8 mouse cellular contexts compared by ENCODE assay signal in genomic region chr8:70699116-70699833, GRCm38 (mm10). TPM values are rescaled to one million over a fixed set of nuclear protein-coding genes. Genes with fewer than 3 reads are reported as not detected.
DNase-seq lines count a peak whose midpoint lies in the region; ATAC-seq lines count a peak whose summit lies in the region.

No protein-coding gene starts in this region.

- peak overlapping the region; percentile 75 for H3K4me2 ChIP-seq in heart, embryonic 11.5 days
- H3K4me2 ChIP-seq in midbrain, embryonic 13.5 days (replicated peaks), result peak overlapping the region; percentile 81

- peak overlapping the region; percentile 99 for H3K27ac ChIP-seq in heart, embryonic 11.5 days (ENCODE audit: low read depth, low read length)
- H3K27ac ChIP-seq in midbrain, embryonic 13.5 days, result peak overlapping the region; percentile 100

- DNase-seq in embryo, embryonic 11.5 days (ENCODE audit: low read depth, low spot score), result peak; percentile 45
- no peak for DNase-seq in embryo, embryonic 11 days
- peak; percentile 68 for DNase-seq in 3T3-L1 (ENCODE audit: low read depth, low spot score)
- DNase-seq in cerebellum, adult 9-10 months, result peak; percentile 77
- DNase-seq in kidney, postnatal 10 days, result peak; percentile 76
- DNase-seq in testis, postnatal 14 days (ENCODE audit: low spot score), result peak; percentile 64

- H3K4me1 ChIP-seq in heart, embryonic 11.5 days (ENCODE audit: control insufficient read depth, insufficient read depth, low read length), result peaks cover 42% of the 10 kb centered on the region
- H3K4me1 ChIP-seq in midbrain, embryonic 13.5 days (replicated peaks), result peaks cover 65% of the 10 kb centered on the region

- H3K9me3 ChIP-seq in heart, embryonic 11.5 days (replicated peaks; ENCODE audit: control insufficient read depth, low read length), result no peaks in the 10 kb centered on the region
- H3K9me3 ChIP-seq in midbrain, embryonic 13.5 days, result no peaks in the 10 kb centered on the region

- under 1% methylated on average over 79 of the region's 89 CpGs for WGBS in heart, embryonic 11.5 days (ENCODE audit: insufficient replicate concordance)
- under 1% methylated on average over 80 of the region's 89 CpGs for WGBS in midbrain, embryonic 13.5 days

- ATAC-seq in heart, embryonic 11.5 days (replicated peaks; ENCODE audit: insufficient number of reproducible peaks, low FRiP score, low TSS enrichment), result peak; percentile 7
- peak; percentile 13 for ATAC-seq in midbrain, embryonic 13.5 days

- H3K4me3 ChIP-seq in heart, embryonic 11.5 days (ENCODE audit: low read depth, low read length), result peak overlapping the region; percentile 80
- peak overlapping the region; percentile 98 for H3K4me3 ChIP-seq in midbrain, embryonic 13.5 days (replicated peaks)

- no peaks in the 10 kb centered on the region; the same call in 1 of the 2 replicates for H3K36me3 ChIP-seq in heart, embryonic 11.5 days (ENCODE audit: control insufficient read depth, insufficient read depth, low read length)
- H3K36me3 ChIP-seq in midbrain, embryonic 13.5 days, result peaks cover 18% of the 10 kb centered on the region

- no peaks in the 10 kb centered on the region for H3K27me3 ChIP-seq in heart, embryonic 11.5 days (ENCODE audit: control insufficient read depth, insufficient read depth, low read length)
- H3K27me3 ChIP-seq in midbrain, embryonic 13.5 days, result no peaks in the 10 kb centered on the region

- H3K9ac ChIP-seq in heart, embryonic 11.5 days (ENCODE audit: low read depth, low read length), result peak overlapping the region; percentile 100
- H3K9ac ChIP-seq in midbrain, embryonic 13.5 days (replicated peaks), result peak overlapping the region; percentile 100

RNA-seq across cellular contexts. Expression of gene Jund, which starts 0.5 kb away (rescaled TPM):
- 97.8 and 102 TPM in 2 replicates for polyA plus RNA-seq in heart, embryonic 11.5 days (2014; fragmentation: Nextera tagmentation; extraction: Ambion mirVana)
- 65.1 and 97.7 TPM in 2 replicates for polyA plus RNA-seq in midbrain, embryonic 13.5 days (2015; fragmentation: Nextera tagmentation; extraction: Ambion mirVana)

RNA-seq across cellular contexts. Expression of gene Iqcn, which starts 4.0 kb away (rescaled TPM):
- not detected in 2 replicates for polyA plus RNA-seq in heart, embryonic 11.5 days (2014; fragmentation: Nextera tagmentation; extraction: Ambion mirVana)
- polyA plus RNA-seq in midbrain, embryonic 13.5 days (2015; fragmentation: Nextera tagmentation; extraction: Ambion mirVana), result 0.07 and 0.08 TPM in 2 replicates

RNA-seq across cellular contexts. Expression of gene Gm3336, which starts 19.1 kb away (rescaled TPM):
- polyA plus RNA-seq in heart, embryonic 11.5 days (2014; fragmentation: Nextera tagmentation; extraction: Ambion mirVana), result not detected in 2 replicates
- not detected in 2 replicates for polyA plus RNA-seq in midbrain, embryonic 13.5 days (2015; fragmentation: Nextera tagmentation; extraction: Ambion mirVana)

RNA-seq across cellular contexts. Expression of gene Pde4c, which starts 24.2 kb away (rescaled TPM):
- not detected in 2 replicates for polyA plus RNA-seq in heart, embryonic 11.5 days (2014; fragmentation: Nextera tagmentation; extraction: Ambion mirVana)
- polyA plus RNA-seq in midbrain, embryonic 13.5 days (2015; fragmentation: Nextera tagmentation; extraction: Ambion mirVana), result 0.15 and 0.28 TPM in 2 replicates

RNA-seq across cellular contexts. Expression of gene Lsm4, which starts 26.2 kb away (rescaled TPM):
- polyA plus RNA-seq in heart, embryonic 11.5 days (2014; fragmentation: Nextera tagmentation; extraction: Ambion mirVana), result 296 and 308 TPM in 2 replicates
- polyA plus RNA-seq in midbrain, embryonic 13.5 days (2015; fragmentation: Nextera tagmentation; extraction: Ambion mirVana), result 176 and 201 TPM in 2 replicates
